Mouse (Mus musculus): ENCODE measurements around the gene Klc4. TPM values are rescaled to one million over a fixed set of nuclear protein-coding genes. Genes with fewer than 3 reads are reported as not detected.
A peak's percentile ranks its signal among the peaks of the same experiment; 100 is the strongest.

Gene Klc4
- polyA plus RNA-seq, 1 experiment: 24.0 TPM

- no peak for DNase-seq
- no peak overlapping the region for H3K27ac ChIP-seq (ENCODE audit: control insufficient read depth, insufficient read depth, low read length)
- H3K4me3 ChIP-seq (ENCODE audit: control insufficient read depth, insufficient read depth, low read length): no peak overlapping the region
- TF ChIP-seq CTCF (IDR thresholded peaks at IDR 0.05; ENCODE audit: borderline replicate concordance, control insufficient read depth, extremely low read depth, insufficient read depth, low read length, poor library complexity) (no peak), POLR2A (IDR thresholded peaks at IDR 0.05; ENCODE audit: control insufficient read depth, extremely low read depth, insufficient read depth, low read length, poor library complexity) (no peak)
- peaks cover 24% of the 10 kb centered on the region for H3K4me1 ChIP-seq (replicated peaks; ENCODE audit: control insufficient read depth, insufficient read depth, low read length)
- H3K36me3 ChIP-seq (ENCODE audit: control insufficient read depth, insufficient read depth, low read length): no peaks in the 10 kb centered on the region
- no peaks in the 10 kb centered on the region for H3K27me3 ChIP-seq (ENCODE audit: control insufficient read depth, insufficient read depth, low read length)
- WGBS: 95% methylated on average over 9 of the region's 9 CpGs
Observed at GRCm38 (mm10) chr17:46648436-46648835, 2.6 kb upstream of the Klc4 start.

GRCm38 (mm10) chr17:46647279-46647678, 1.5 kb upstream of the Klc4 start:
- peaks cover 24% of the 10 kb centered on the region for H3K4me1 ChIP-seq (replicated peaks; ENCODE audit: control insufficient read depth, insufficient read depth, low read length)
- H3K27ac ChIP-seq (ENCODE audit: control insufficient read depth, insufficient read depth, low read length): no peak overlapping the region
- DNase-seq: no peak
- no peaks in the 10 kb centered on the region for H3K36me3 ChIP-seq (ENCODE audit: control insufficient read depth, insufficient read depth, low read length)
- WGBS: 97% methylated on average over 7 of the region's 7 CpGs
- TF ChIP-seq POLR2A (IDR thresholded peaks at IDR 0.05; ENCODE audit: control insufficient read depth, extremely low read depth, insufficient read depth, low read length, poor library complexity) (no peak), CTCF (IDR thresholded peaks at IDR 0.05; ENCODE audit: borderline replicate concordance, control insufficient read depth, extremely low read depth, insufficient read depth, low read length, poor library complexity) (no peak)
- H3K27me3 ChIP-seq (ENCODE audit: control insufficient read depth, insufficient read depth, low read length): no peaks in the 10 kb centered on the region
- H3K4me3 ChIP-seq (ENCODE audit: control insufficient read depth, insufficient read depth, low read length): no peak overlapping the region

GRCm38 (mm10) chr17:46646322-46646662, 470 bp upstream of the Klc4 start:
- WGBS: under 1% methylated on average over 19 of the region's 19 CpGs
- no peaks in the 10 kb centered on the region for H3K27me3 ChIP-seq (ENCODE audit: control insufficient read depth, insufficient read depth, low read length)
- no peak overlapping the region for H3K27ac ChIP-seq (ENCODE audit: control insufficient read depth, insufficient read depth, low read length)
- no peak for DNase-seq
- H3K4me3 ChIP-seq (ENCODE audit: control insufficient read depth, insufficient read depth, low read length): peak overlapping the region; percentile 72
- TF ChIP-seq CTCF (IDR thresholded peaks at IDR 0.05; ENCODE audit: borderline replicate concordance, control insufficient read depth, extremely low read depth, insufficient read depth, low read length, poor library complexity) (no peak), POLR2A (IDR thresholded peaks at IDR 0.05; ENCODE audit: control insufficient read depth, extremely low read depth, insufficient read depth, low read length, poor library complexity) (no peak)
- H3K36me3 ChIP-seq (ENCODE audit: control insufficient read depth, insufficient read depth, low read length): no peaks in the 10 kb centered on the region
- H3K4me1 ChIP-seq (replicated peaks; ENCODE audit: control insufficient read depth, insufficient read depth, low read length): peaks cover 18% of the 10 kb centered on the region

- 21% methylated on average over 11 of the region's 11 CpGs for WGBS
- Histone ChIP-seq H3K27ac (ENCODE audit: control insufficient read depth, insufficient read depth, low read length) (no peak overlapping the region), H3K27me3 (ENCODE audit: control insufficient read depth, insufficient read depth, low read length) (no peaks in the 10 kb centered on the region), H3K36me3 (ENCODE audit: control insufficient read depth, insufficient read depth, low read length) (no peaks in the 10 kb centered on the region), H3K4me1 (replicated peaks; ENCODE audit: control insufficient read depth, insufficient read depth, low read length) (peaks cover 9% of the 10 kb centered on the region), H3K4me3 (ENCODE audit: control insufficient read depth, insufficient read depth, low read length) (peak overlapping the region; percentile 61)
- no peak for DNase-seq
- TF ChIP-seq POLR2A (IDR thresholded peaks at IDR 0.05; ENCODE audit: control insufficient read depth, extremely low read depth, insufficient read depth, low read length, poor library complexity) (no peak), CTCF (IDR thresholded peaks at IDR 0.05; ENCODE audit: borderline replicate concordance, control insufficient read depth, extremely low read depth, insufficient read depth, low read length, poor library complexity) (no peak)
Observed at GRCm38 (mm10) chr17:46644916-46645475, 826 bp downstream of the Klc4 start.

- 93% methylated on average over 12 of the region's 12 CpGs for WGBS
- Histone ChIP-seq H3K4me3 (ENCODE audit: control insufficient read depth, insufficient read depth, low read length) (no peak overlapping the region), H3K36me3 (ENCODE audit: control insufficient read depth, insufficient read depth, low read length) (no peaks in the 10 kb centered on the region), H3K27me3 (ENCODE audit: control insufficient read depth, insufficient read depth, low read length) (no peaks in the 10 kb centered on the region), H3K27ac (ENCODE audit: control insufficient read depth, insufficient read depth, low read length) (no peak overlapping the region), H3K4me1 (replicated peaks; ENCODE audit: control insufficient read depth, insufficient read depth, low read length) (peaks cover 9% of the 10 kb centered on the region)
- TF ChIP-seq CTCF (IDR thresholded peaks at IDR 0.05; ENCODE audit: borderline replicate concordance, control insufficient read depth, extremely low read depth, insufficient read depth, low read length, poor library complexity) (no peak), POLR2A (IDR thresholded peaks at IDR 0.05; ENCODE audit: control insufficient read depth, extremely low read depth, insufficient read depth, low read length, poor library complexity) (no peak)
- no peak for DNase-seq
Observed at GRCm38 (mm10) chr17:46644152-46644805, 1.5 kb downstream of the Klc4 start.

- Histone ChIP-seq H3K36me3 (ENCODE audit: control insufficient read depth, insufficient read depth, low read length) (no peaks in the 10 kb centered on the region), H3K4me3 (ENCODE audit: control insufficient read depth, insufficient read depth, low read length) (no peak overlapping the region), H3K27ac (ENCODE audit: control insufficient read depth, insufficient read depth, low read length) (no peak overlapping the region), H3K27me3 (ENCODE audit: control insufficient read depth, insufficient read depth, low read length) (no peaks in the 10 kb centered on the region), H3K4me1 (replicated peaks; ENCODE audit: control insufficient read depth, insufficient read depth, low read length) (peaks cover 9% of the 10 kb centered on the region)
- 97% methylated on average over 17 of the region's 17 CpGs for whole genome bisulfite sequencing
- no peak for DNase-seq
- TF ChIP-seq POLR2A (IDR thresholded peaks at IDR 0.05; ENCODE audit: control insufficient read depth, extremely low read depth, insufficient read depth, low read length, poor library complexity): no peak
Observed at GRCm38 (mm10) chr17:46642060-46642459, 3.8 kb downstream of the Klc4 start.

- H3K4me1 ChIP-seq (replicated peaks; ENCODE audit: control insufficient read depth, insufficient read depth, low read length): peaks cover 12% of the 10 kb centered on the region
- no peak for DNase-seq
- no peak for TF ChIP-seq POLR2A (IDR thresholded peaks at IDR 0.05; ENCODE audit: control insufficient read depth, extremely low read depth, insufficient read depth, low read length, poor library complexity)
- TF ChIP-seq CTCF (IDR thresholded peaks at IDR 0.05; ENCODE audit: borderline replicate concordance, control insufficient read depth, extremely low read depth, insufficient read depth, low read length, poor library complexity): no peak
- H3K4me3 ChIP-seq (ENCODE audit: control insufficient read depth, insufficient read depth, low read length): no peak overlapping the region
- no peaks in the 10 kb centered on the region for H3K27me3 ChIP-seq (ENCODE audit: control insufficient read depth, insufficient read depth, low read length)
- no peaks in the 10 kb centered on the region for H3K36me3 ChIP-seq (ENCODE audit: control insufficient read depth, insufficient read depth, low read length)
- 74% methylated on average over 9 of the region's 9 CpGs for WGBS
- H3K27ac ChIP-seq (ENCODE audit: control insufficient read depth, insufficient read depth, low read length): no peak overlapping the region
Observed at GRCm38 (mm10) chr17:46639929-46640328, 5.9 kb downstream of the Klc4 start.
